Mouse (Mus musculus): ENCODE measurements at regions not wholly inside any gene's neighbourhood (a gene's known extent, or its start where the extent isn't known, plus 50 kb on each side); places are given as distances from the start of the nearest gene placed in this dataset.

- ATAC-seq (ENCODE audit: insufficient number of reproducible peaks, low FRiP score, low TSS enrichment, low read depth) (no peak), DNase-seq (ENCODE audit: low spot score) (peak; percentile 60)
- Histone ChIP-seq H3K4me3 (ENCODE audit: low read depth, low read length) (no peak overlapping the region), H3K27me3 (ENCODE audit: control insufficient read depth, insufficient read depth, low read length) (no peaks in the 10 kb centered on the region), H3K36me3 (ENCODE audit: control insufficient read depth, insufficient read depth, low read length) (no peaks in the 10 kb centered on the region), H3K27ac (replicated peaks; ENCODE audit: low read depth, low read length) (no peak overlapping the region), H3K4me1 (ENCODE audit: control insufficient read depth, insufficient read depth, low read length) (no peaks in the 10 kb centered on the region), H3K9ac (ENCODE audit: low read length) (no peak overlapping the region), H3K9me3 (ENCODE audit: control insufficient read depth, low read length) (no peaks in the 10 kb centered on the region), H3K4me2 (ENCODE audit: low read depth, severe bottlenecking) (no peak overlapping the region)
- WGBS = 50% methylated on average over 4 of the region's 4 CpGs
Observed at GRCm38 (mm10) chr9:42196552-42196951, 67.5 kb downstream of the Sc5d start.

GRCm38 (mm10) chr9:42196110-42196509, 67.9 kb downstream of the Sc5d start:
- no peak overlapping the region for H3K4me2 ChIP-seq (ENCODE audit: low read depth, severe bottlenecking)
- ATAC-seq (ENCODE audit: insufficient number of reproducible peaks, low FRiP score, low TSS enrichment, low read depth) = no peak
- H3K27ac ChIP-seq (replicated peaks; ENCODE audit: low read depth, low read length) = no peak overlapping the region
- 84% methylated on average over 6 of the region's 6 CpGs for WGBS
- no peak overlapping the region for H3K4me3 ChIP-seq (ENCODE audit: low read depth, low read length)
- H3K4me1 ChIP-seq (ENCODE audit: control insufficient read depth, insufficient read depth, low read length) = no peaks in the 10 kb centered on the region
- H3K9ac ChIP-seq (ENCODE audit: low read length) = no peak overlapping the region
- DNase-seq (ENCODE audit: low spot score) = no peak
- H3K9me3 ChIP-seq (ENCODE audit: control insufficient read depth, low read length) = no peaks in the 10 kb centered on the region
- H3K36me3 ChIP-seq (ENCODE audit: control insufficient read depth, insufficient read depth, low read length) = no peaks in the 10 kb centered on the region
- H3K27me3 ChIP-seq (ENCODE audit: control insufficient read depth, insufficient read depth, low read length) = no peaks in the 10 kb centered on the region

- Histone ChIP-seq H3K4me3 (ENCODE audit: low read depth, low read length) (no peak overlapping the region), H3K4me2 (ENCODE audit: low read depth, severe bottlenecking) (no peak overlapping the region), H3K9ac (ENCODE audit: low read length) (no peak overlapping the region), H3K9me3 (ENCODE audit: control insufficient read depth, low read length) (no peaks in the 10 kb centered on the region), H3K27me3 (ENCODE audit: control insufficient read depth, insufficient read depth, low read length) (no peaks in the 10 kb centered on the region), H3K27ac (replicated peaks; ENCODE audit: low read depth, low read length) (no peak overlapping the region), H3K4me1 (ENCODE audit: control insufficient read depth, insufficient read depth, low read length) (no peaks in the 10 kb centered on the region), H3K36me3 (ENCODE audit: control insufficient read depth, insufficient read depth, low read length) (no peaks in the 10 kb centered on the region)
- DNase-seq (ENCODE audit: low spot score) (no peak), ATAC-seq (ENCODE audit: insufficient number of reproducible peaks, low FRiP score, low TSS enrichment, low read depth) (no peak)
- 75% methylated on average over 8 of the region's 8 CpGs for WGBS
Observed at GRCm38 (mm10) chr9:42195651-42196050, 68.4 kb downstream of the Sc5d start.

- no peak overlapping the region for H3K4me3 ChIP-seq (ENCODE audit: low read depth, low read length)
- 90% methylated on average over 6 of the region's 6 CpGs for WGBS
- H3K27ac ChIP-seq (replicated peaks; ENCODE audit: low read depth, low read length) = no peak overlapping the region
- no peak for DNase-seq (ENCODE audit: low spot score)
- no peaks in the 10 kb centered on the region for H3K4me1 ChIP-seq (ENCODE audit: control insufficient read depth, insufficient read depth, low read length)
- H3K9ac ChIP-seq (ENCODE audit: low read length) = no peak overlapping the region
- no peaks in the 10 kb centered on the region for H3K27me3 ChIP-seq (ENCODE audit: control insufficient read depth, insufficient read depth, low read length)
- H3K4me2 ChIP-seq (ENCODE audit: low read depth, severe bottlenecking) = no peak overlapping the region
- ATAC-seq (ENCODE audit: insufficient number of reproducible peaks, low FRiP score, low TSS enrichment, low read depth) = no peak
- no peaks in the 10 kb centered on the region for H3K36me3 ChIP-seq (ENCODE audit: control insufficient read depth, insufficient read depth, low read length)
- no peaks in the 10 kb centered on the region for H3K9me3 ChIP-seq (ENCODE audit: control insufficient read depth, low read length)
Observed at GRCm38 (mm10) chr9:42194939-42195338, 69.1 kb downstream of the Sc5d start.

- no peaks in the 10 kb centered on the region for H3K27me3 ChIP-seq (ENCODE audit: control insufficient read depth, insufficient read depth, low read length)
- H3K36me3 ChIP-seq (ENCODE audit: control insufficient read depth, insufficient read depth, low read length) = no peaks in the 10 kb centered on the region
- no peak overlapping the region for H3K27ac ChIP-seq (replicated peaks; ENCODE audit: low read depth, low read length)
- H3K4me1 ChIP-seq (ENCODE audit: control insufficient read depth, insufficient read depth, low read length) = no peaks in the 10 kb centered on the region
- no peak overlapping the region for H3K9ac ChIP-seq (ENCODE audit: low read length)
- H3K9me3 ChIP-seq (ENCODE audit: control insufficient read depth, low read length) = no peaks in the 10 kb centered on the region
- ATAC-seq (ENCODE audit: insufficient number of reproducible peaks, low FRiP score, low TSS enrichment, low read depth) = no peak
- no peak for DNase-seq (ENCODE audit: low spot score)
- H3K4me2 ChIP-seq (ENCODE audit: low read depth, severe bottlenecking) = no peak overlapping the region
- no peak overlapping the region for H3K4me3 ChIP-seq (ENCODE audit: low read depth, low read length)
- WGBS = 82% methylated on average over 2 of the region's 2 CpGs
Observed at GRCm38 (mm10) chr9:42194176-42194575, 69.9 kb downstream of the Sc5d start.

- no peaks in the 10 kb centered on the region for H3K36me3 ChIP-seq (ENCODE audit: control insufficient read depth, insufficient read depth, low read length)
- DNase-seq (ENCODE audit: low spot score) (no peak), ATAC-seq (ENCODE audit: insufficient number of reproducible peaks, low FRiP score, low TSS enrichment, low read depth) (no peak)
- H3K9me3 ChIP-seq (ENCODE audit: control insufficient read depth, low read length) = no peaks in the 10 kb centered on the region
- H3K4me3 ChIP-seq (ENCODE audit: low read depth, low read length) = no peak overlapping the region
- no peaks in the 10 kb centered on the region for H3K4me1 ChIP-seq (ENCODE audit: control insufficient read depth, insufficient read depth, low read length)
- H3K27ac ChIP-seq (replicated peaks; ENCODE audit: low read depth, low read length) = no peak overlapping the region
- H3K27me3 ChIP-seq (ENCODE audit: control insufficient read depth, insufficient read depth, low read length) = no peaks in the 10 kb centered on the region
- WGBS = 89% methylated on average over 12 of the region's 12 CpGs
- no peak overlapping the region for H3K9ac ChIP-seq (ENCODE audit: low read length)
- no peak overlapping the region for H3K4me2 ChIP-seq (ENCODE audit: low read depth, severe bottlenecking)
Observed at GRCm38 (mm10) chr9:42192967-42193733, 69.1 kb upstream of the Sorl1 start.

- no peak for DNase-seq (ENCODE audit: low spot score)
- Histone ChIP-seq H3K4me2 (ENCODE audit: low read depth, severe bottlenecking) (no peak overlapping the region), H3K27ac (replicated peaks; ENCODE audit: low read depth, low read length) (no peak overlapping the region), H3K4me3 (ENCODE audit: low read depth, low read length) (no peak overlapping the region), H3K9ac (ENCODE audit: low read length) (no peak overlapping the region), H3K4me1 (ENCODE audit: control insufficient read depth, insufficient read depth, low read length) (no peaks in the 10 kb centered on the region), H3K27me3 (ENCODE audit: control insufficient read depth, insufficient read depth, low read length) (no peaks in the 10 kb centered on the region), H3K36me3 (ENCODE audit: control insufficient read depth, insufficient read depth, low read length) (no peaks in the 10 kb centered on the region), H3K9me3 (ENCODE audit: control insufficient read depth, low read length) (no peaks in the 10 kb centered on the region)
- 86% methylated on average over 6 of the region's 6 CpGs for whole genome bisulfite sequencing
- ATAC-seq (ENCODE audit: insufficient number of reproducible peaks, low FRiP score, low TSS enrichment, low read depth) = no peak
Observed at GRCm38 (mm10) chr9:42187371-42188228, 63.5 kb upstream of the Sorl1 start.

GRCm38 (mm10) chr9:42184104-42184635, 60.1 kb upstream of the Sorl1 start:
- Histone ChIP-seq H3K27me3 (ENCODE audit: control insufficient read depth, insufficient read depth, low read length) (no peaks in the 10 kb centered on the region), H3K27ac (replicated peaks; ENCODE audit: low read depth, low read length) (no peak overlapping the region), H3K9ac (ENCODE audit: low read length) (no peak overlapping the region), H3K9me3 (ENCODE audit: control insufficient read depth, low read length) (no peaks in the 10 kb centered on the region), H3K36me3 (ENCODE audit: control insufficient read depth, insufficient read depth, low read length) (no peaks in the 10 kb centered on the region), H3K4me3 (ENCODE audit: low read depth, low read length) (no peak overlapping the region), H3K4me2 (ENCODE audit: low read depth, severe bottlenecking) (no peak overlapping the region), H3K4me1 (ENCODE audit: control insufficient read depth, insufficient read depth, low read length) (no peaks in the 10 kb centered on the region)
- DNase-seq (ENCODE audit: low spot score) (no peak), ATAC-seq (ENCODE audit: insufficient number of reproducible peaks, low FRiP score, low TSS enrichment, low read depth) (no peak)
- WGBS = 77% methylated on average over 3 of the region's 3 CpGs
